Mouse (Mus musculus): ENCODE data around the gene Sbk2.

Gene Sbk2

DNA sequence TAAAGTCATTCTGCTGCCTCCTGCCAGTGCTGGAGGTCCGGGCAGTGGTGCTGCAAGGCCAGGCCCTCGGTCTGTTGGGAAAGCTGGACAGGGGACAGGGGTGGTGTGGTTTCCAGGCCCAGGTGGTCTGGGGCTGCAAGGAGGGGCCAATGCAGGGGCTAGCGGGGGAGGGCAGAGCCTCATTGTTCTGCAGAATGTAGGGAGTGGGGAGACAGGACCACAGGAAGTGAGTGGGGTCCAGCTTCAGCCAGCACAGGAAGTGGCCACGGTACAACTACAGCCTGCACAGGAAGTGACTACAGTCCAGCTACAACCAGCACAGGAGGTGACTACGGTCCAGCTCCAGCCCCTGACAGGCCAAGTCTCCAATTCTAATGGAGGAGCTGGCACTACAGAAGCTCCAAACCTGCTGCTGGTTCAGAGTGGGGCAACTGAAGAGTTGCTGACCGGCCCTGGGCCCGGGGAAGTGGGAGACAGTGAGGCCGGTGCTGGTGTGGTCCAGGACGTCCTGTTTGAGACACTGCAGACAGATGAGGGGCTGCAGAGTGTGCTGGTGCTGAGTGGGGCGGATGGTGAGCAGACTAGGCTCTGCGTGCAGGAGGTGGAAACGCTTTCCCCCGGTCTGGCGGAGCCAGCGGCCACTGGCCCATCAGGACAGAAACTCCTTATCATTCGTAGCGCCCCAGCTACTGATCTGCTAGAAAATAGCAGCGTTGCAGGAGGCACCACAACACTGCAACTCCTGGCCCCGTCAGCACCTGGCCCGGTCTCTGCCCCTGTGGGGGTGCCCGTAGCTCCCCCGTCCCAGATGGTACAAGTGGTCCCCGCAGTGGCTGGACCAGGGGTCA lies 43.0 kb downstream of the Sbk2 start:
- DNase-seq: no peak

DNA sequence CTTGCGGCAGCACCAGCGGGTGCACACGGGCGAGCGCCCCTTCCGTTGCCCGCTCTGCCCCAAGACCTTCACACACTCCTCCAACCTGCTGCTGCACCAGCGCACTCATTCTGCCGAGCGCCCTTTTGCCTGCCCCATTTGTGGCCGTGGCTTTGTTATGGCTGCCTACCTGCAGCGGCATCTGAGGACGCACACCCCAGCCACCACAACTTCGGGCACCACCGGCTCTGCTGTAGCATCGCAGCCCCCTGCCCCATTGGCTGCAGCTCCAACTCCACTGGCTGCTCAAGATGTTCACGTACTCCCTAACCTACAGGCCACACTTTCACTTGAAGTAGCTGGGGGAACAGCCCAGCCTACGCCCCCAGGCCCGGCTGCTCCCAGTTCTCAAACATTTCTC lies 43.7 kb downstream of the Sbk2 start:
- no peak for DNase-seq

DNA sequence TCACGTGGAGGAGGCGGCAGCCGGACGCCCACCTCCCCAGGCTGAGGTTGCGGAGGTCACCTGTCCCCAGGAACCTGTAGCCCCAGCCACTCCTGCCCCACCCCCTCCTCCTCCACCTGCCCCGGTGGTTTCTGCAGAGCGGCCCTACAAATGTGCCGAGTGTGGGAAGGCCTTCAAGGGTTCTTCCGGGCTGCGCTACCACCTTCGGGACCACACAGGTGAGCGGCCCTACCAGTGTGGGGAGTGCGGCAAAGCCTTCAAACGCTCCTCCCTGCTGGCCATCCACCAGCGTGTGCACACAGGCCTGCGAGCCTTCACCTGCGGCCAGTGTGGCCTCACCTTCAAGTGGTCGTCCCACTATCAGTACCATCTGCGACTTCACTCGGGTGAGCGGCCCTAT lies 44.2 kb downstream of the Sbk2 start:
- no peak for DNase-seq

DNA sequence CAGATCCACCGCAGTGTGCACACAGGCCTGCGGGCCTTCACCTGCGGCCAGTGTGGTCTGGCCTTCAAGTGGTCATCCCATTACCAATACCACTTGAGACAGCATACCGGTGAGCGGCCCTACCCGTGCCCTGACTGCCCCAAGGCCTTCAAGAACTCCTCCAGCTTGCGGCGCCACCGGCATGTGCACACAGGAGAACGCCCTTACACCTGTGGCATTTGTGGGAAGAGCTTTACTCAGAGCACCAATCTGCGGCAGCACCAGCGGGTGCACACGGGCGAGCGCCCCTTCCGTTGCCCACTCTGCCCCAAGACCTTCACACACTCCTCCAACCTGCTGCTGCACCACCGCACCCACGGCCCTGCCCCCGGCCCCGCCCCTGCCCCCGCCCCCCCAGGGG lies 45.1 kb downstream of the Sbk2 start:
- no peak for DNase-seq

DNA sequence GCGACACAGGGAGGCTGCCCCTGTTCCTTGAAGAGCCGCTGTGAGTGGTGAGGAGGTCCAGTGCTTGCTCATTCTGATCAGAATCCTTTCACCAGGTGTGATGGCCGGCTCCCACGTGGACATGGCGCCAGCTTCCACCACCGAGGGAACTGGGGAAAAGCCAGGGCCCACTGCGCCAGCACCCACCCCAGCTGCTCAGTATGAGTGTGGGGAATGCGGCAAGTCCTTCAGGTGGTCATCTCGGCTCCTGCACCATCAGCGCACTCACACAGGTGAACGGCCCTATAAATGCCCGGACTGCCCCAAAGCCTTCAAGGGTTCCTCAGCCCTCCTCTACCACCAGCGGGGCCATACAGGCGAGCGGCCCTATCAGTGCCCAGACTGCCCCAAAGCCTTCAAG lies 45.5 kb downstream of the Sbk2 start:
- DNase-seq: no peak

DNA sequence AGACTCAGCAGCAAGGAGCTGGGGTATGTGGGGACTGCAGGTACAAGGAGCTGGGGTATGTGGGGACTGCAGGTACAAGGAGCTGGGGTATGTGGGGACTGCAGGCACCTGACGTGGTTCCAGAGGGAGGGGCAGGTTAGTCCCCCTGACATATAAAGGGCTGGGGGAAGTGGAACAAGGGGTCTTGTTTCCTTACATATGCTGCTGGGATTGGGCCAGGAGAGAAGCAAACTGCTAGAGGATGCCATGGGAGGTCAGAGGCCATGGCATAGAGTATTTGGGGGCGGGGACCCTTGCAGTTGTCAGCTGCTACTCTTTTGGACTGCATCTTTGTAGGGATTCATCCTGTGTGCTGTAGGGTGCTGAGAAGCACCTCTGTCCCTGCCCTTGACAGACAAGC lies 46.7 kb downstream of the Sbk2 start:
- no peak for DNase-seq

DNA sequence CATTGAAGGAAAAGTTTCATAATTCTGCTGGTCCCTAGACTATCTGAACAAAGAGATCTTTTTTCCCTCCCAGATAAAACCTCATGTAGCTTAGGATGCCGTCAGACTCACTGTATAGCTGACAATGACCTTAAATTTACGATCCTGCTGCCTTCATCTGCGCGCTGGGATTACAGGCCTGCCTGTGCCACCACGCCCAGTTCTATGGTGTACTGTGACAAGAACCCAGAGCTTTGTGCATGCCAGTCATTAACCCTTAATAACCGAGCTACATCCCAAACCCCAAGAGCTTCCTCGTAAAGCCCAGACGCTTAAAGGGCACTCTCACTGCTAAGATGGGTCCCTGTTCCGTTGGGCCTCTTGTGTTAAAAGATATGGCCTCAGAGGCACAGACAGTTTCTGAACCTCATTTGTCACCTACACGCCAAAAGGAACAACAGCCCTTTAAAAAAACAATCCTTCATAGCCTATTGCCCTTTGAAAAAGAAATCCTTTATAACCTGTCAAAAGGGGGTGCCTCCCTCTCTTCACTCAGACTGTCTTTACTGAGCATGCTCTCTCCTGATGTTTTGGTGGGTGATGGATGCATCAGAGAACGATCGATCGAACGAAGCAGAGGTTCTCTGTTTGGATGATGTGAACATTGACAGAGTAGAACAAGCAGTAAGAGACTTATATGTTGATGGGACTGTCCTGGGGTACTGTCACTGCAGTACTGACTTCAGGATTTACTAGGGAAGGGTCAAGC lies 48.4 kb downstream of the Sbk2 start:
- no peak for DNase-seq

DNA sequence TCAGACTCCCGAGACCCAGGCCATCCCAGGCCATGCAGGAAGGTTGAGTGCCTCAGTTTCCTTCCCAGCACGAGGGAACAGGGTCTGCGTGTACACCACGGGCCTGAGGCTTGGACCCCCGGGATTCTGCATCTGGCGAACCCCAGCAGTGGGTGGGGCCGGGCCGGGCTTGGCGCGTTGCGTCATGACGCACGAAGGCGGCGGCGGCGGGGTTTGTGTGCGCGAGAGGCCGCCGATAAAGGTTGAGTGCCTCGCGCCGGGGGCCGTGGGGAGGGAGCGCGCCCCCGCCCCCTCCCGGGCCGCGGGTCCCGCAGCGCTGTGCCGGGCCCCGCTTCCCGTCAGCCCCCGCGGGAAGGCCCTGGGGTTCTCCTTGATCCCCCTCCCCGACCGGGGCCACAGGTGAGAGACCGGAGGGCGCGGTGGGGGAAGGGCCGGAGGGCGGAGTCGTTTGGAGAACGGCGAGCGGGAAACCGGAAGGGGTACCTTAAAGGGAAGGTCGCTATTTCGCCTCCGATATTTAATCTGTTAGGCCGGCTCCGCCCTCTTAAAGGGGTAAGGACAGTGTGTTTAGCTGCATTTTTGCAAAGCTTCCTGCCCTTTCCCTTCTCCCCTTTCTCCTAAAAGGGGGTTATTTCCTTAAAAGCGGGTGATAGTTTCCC lies 49.1 kb downstream of the Sbk2 start, which contains the start of gene Zfp628:
Gene Zfp628 (plus strand): TSS at position 211 of the 659 bp plus-strand sequence.
- peak; percentile 91 to 93 for DNase-seq

DNA sequence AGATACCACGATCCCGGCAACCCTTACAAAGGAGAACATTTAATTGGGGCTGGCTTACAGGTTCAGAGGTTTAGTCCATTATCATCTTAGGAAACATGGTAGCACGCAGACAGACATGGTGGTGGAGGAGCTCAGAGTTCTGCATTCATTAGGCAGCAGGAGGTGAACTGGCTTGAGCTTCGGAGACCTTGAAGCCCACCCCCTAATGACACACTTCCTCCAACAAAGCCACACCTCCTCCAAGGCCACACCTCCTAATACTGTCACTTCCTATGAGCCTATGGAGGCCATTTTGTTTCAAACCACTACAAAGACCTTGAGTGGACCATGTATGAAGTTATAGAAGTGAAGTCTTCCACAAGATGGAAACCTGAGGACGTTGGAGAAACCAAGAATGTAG lies 52.0 kb downstream of the Sbk2 start:
- DNase-seq: no peak

DNA sequence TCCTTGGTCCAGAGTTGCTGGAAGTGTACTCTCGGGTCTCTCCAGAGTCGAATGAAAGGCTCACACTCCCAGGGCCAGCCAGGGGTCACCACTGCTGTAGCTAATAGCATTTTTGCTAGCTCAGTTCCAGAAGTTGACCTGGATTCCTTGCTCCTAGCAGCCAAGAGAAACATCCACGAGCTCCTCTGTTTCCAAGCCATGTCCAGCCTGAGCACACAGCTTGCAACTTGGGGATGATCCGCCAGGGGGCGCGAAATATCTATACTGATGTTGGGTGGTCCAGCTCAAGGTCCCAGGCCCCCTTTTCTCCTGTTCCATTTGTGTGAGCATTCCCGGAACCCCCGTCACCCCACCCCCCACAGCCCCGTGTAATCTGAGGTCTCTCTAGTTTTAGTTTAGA lies 52.6 kb downstream of the Sbk2 start:
- peak; percentile 37 to 51 for DNase-seq

DNA sequence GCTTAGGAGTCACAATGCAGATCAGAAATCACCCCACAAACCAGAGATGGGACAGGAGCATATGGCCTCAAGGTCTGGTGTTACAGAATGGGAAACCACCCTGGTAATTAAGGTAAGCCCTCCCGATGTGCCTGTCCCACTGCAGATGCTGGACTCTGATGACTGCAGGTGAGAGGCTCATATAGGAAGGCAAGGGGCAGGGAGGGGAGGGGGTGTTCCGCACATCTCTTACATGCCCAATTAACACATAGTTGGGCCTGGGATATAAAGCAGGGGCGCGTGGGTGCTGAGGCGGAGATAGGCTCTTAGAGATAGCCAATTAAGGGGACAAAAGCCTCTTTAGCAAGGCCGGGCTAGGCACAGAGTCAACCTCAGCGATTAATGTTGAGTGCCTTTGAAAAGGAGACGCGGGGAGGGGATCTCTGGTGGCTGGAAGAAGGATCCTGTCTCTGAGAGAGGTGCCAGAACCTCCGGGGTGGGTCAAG lies 57.7 kb downstream of the Sbk2 start, which contains the start of gene Gm36210:
Gene Gm36210 (minus strand): TSS at position 51 of the 485 bp plus-strand sequence.
- DNase-seq: no peak

DNA sequence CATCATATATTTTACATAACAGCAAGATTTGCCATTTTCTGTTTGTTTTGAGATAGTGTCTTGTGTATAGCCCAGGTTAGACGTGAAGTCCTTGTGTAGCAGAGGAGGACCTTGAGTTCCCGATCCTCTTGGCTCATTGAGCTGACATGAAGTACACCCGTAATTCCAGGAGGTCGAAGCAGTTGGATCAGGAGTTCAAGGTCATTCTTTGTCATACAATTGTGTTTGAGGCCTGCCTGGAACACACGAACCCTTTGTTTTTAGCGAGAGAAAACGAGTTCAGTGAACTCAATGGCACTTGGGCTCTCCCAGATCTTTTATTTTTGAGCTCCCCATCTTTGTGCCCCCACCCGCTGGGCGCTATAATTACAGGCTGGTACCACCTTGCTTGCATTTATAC lies 61.8 kb downstream of the Sbk2 start:
- DNase-seq: no peak

DNA sequence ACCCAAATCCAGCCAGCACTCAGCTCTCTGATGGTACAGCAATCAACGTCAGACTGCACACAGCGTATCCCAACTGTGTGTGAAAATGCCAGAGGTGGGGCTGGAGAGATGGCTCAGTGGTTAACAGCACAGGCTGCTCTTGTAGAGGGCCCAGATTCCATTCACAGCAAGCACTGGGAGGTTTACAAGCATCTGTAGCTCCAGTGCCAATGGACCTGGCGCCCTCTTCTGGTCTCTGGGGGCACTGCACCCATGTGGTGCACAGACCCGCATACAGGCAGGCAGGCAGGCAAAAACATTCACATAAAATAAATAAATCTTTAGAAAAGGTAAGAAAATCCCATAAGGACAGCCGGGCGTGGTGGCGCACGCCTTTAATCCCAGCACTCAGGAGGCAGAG lies 63.0 kb downstream of the Sbk2 start:
- no peak for DNase-seq

DNA sequence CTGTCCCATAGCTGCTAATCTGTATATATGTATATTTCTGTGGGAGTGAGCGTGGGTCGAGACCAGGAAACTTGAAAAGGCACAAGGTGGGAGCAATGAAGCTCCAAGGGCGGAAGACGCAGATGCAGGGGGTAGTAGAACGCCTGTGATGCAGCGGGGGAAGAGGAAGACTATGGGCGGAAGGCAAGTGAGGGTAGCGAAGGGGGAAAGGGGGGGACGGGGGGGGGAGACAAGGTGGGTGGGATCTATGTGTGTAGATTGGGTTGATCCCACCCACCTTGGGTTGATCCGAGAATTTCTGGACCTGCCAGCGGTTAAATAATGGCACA lies 63.7 kb downstream of the Sbk2 start:
- DNase-seq: no peak

DNA sequence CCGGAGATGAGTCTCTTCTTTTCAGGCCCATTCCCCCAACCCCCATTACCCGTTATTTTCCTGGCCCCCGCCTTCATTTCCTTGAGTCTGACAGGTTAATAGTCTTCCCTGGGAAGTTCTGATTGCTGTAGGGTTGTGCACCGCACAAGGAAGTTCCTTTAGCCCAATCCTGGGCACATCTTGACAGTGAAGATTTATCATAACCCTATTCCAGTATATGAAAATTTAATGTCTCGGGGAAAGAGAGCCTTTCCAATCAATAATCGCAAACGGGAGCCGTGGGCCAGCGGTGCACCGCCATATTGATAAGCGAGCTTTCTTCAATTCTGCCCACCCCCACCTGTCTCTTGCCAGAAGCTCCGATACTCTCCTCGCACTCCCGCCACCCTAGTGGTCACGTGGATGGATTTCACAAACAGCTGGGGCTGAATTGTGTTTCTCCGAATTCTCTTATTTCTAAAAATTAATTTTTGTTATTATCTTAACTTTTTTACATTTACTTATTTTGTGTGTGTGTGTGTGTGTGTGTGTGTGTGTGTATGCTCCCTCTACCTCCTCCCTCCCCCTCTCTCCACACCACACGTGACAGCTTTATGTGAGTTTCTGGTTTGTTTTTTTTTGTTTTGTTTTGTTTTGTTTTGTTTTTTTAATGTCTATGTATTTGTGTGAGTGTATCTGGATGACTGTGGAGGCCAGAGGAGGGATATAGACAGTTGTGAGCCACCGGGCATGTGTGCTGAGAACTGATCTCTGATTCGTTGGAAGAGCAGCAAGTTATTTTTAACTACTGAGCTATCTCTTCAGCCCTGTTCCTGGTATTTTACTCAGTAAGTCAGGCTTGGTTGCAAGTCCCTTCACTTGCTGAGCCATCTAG lies 64.3 kb downstream of the Sbk2 start:
- DNase-seq: peak; percentile 38 to 41

DNA sequence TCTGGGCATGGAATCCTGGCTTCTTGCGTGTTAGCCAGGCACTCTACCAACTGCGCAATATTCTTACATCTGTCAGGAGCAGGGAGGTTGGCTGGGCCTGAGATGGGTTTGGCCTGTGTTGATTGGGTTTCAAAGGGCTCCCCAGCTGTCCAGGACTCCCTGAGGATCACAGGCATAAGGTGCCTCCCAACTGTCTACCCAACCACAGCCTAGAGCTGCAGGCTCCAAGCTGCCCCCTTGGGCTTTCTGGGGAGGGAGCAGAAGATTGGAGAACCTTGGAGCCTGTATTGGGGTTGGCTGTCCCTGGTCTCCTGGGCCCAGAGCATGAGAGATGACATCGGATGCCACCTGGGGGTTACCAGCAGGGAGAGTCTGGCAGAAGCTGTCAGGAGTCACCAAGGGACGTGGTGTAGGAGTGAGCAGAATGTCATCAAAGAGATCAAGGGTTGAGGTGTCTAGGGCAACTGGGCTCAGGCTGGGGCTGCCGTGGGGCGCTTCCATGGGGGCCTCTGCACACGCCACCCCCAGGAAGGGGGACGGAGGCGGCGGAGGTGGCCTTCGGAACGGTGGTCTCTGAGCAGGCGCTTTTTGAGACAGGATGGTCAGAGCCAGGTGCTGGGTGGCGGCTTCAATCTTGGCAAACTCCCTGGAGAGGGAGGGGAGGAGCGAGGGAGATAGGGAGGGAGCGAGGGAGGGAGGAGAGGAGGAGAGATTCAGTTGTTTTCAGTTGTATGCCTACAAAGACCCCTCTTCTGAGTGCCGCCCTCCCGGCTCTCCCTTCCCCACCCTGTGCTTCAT lies 65.2 kb downstream of the Sbk2 start:
- no peak for DNase-seq

DNA sequence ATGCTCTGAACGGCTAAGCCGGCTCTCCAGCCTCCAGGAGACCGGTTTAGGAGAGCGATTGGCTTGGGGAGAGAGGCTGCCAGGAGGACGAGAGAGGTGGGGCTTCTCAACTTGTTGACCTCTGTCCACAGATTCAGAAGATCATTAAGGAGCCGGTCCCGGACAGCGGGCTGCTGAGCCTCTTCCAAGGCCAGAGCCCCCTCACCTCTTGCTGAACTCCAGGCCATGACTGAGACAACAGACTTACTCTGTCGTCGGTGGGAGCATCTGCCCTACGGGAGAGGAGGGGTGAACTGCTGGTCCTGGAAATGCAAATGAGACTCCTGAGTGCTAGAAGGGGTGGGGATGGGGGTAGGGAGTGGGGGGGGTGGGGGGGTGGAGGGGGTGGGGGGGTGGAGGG lies 69.0 kb downstream of the Sbk2 start:
- DNase-seq: no peak
